Mouse (Mus musculus) kidney, embryonic 16.5 days (tissue): ENCODE data around the gene Pawr. TPM values are rescaled to one million over a fixed set of nuclear protein-coding genes. Genes with fewer than 3 reads are reported as not detected.

Experiments used
- ATAC-seq: fragments of 200-750 bp; cut with Nextera tagmentation; 2 replicates; pipeline ENCODE4 v1.8.0; 2017; ENCODE audit warnings: moderate TSS enrichment; ENCODE audit not compliant: low FRiP score, low TSS enrichment
- H3K27ac ChIP-seq: fragments of 300-500 bp; sonication (generic); 2 replicates; pipeline ENCODE4 v1.5.1; 2014; ENCODE audit warnings: low read length
- H3K27me3 ChIP-seq: fragments of 300-500 bp; sonication (generic); 2 replicates; pipeline ENCODE4 v1.6.1; 2014; ENCODE audit warnings: low read length, control low read depth, mixed read lengths; ENCODE audit not compliant: insufficient read depth
- H3K36me3 ChIP-seq: fragments of 300-500 bp; sonication (generic); 2 replicates; pipeline ENCODE4 v1.6.1; 2014; ENCODE audit warnings: low read length, control low read depth, mixed read lengths; ENCODE audit not compliant: insufficient read depth
- H3K4me1 ChIP-seq: fragments of 300-500 bp; sonication (generic); 2 replicates; pipeline ENCODE4 v1.6.1; 2014; ENCODE audit warnings: low read length, control low read depth, mixed read lengths; ENCODE audit not compliant: insufficient read depth
- H3K4me2 ChIP-seq: fragments of 300-500 bp; sonication (generic); replicated peaks from 2 replicates; pipeline ENCODE4 v1.6.1; 2014; ENCODE audit warnings: low read depth, low read length
- H3K4me3 ChIP-seq: fragments of 300-500 bp; sonication (generic); 2 replicates; pipeline ENCODE4 v1.5.1; 2014; ENCODE audit warnings: mild to moderate bottlenecking, low read length
- H3K9ac ChIP-seq: fragments of 300-500 bp; sonication (generic); replicated peaks from 2 replicates; pipeline ENCODE4 v1.6.1; 2014; ENCODE audit warnings: low read length
- H3K9me3 ChIP-seq: fragments of 300-500 bp; sonication (generic); 2 replicates; pipeline ENCODE4 v1.6.1; 2016; ENCODE audit warnings: low read length, control low read depth
- WGBS: fragments of 180-500 bp; shearing (Covaris S2); extraction: QIAGEN DNeasy Blood & Tissue Kit; methylation state at CpG from one replicate; pipeline ENCODE4 v1.1.7; 2014; 5-methylcytosine and 5-hydroxymethylcytosine counted together
- polyA plus RNA-seq: library from polyadenylated mRNA; unstranded; fragments of >200 nt; fragmentation: Nextera tagmentation; extraction: Ambion mirVana; gene quantifications from 2 replicates; pipeline ENCODE4 v1.2.1, GENCODE M21; 2015

Gene Pawr
- polyA plus RNA-seq, 1 experiment from 2014 or later: 13.4 TPM

- no peak overlapping the region for H3K9ac ChIP-seq
- peaks cover 4% of the 10 kb centered on the region; the same call in 1 of the 2 replicates for H3K36me3 ChIP-seq
- H3K4me3 ChIP-seq: no peak overlapping the region
- H3K4me2 ChIP-seq: no peak overlapping the region
- peak overlapping the region; percentile 39 for H3K27ac ChIP-seq
- H3K9me3 ChIP-seq: no peaks in the 10 kb centered on the region
- WGBS: 65% methylated on average over 12 of the region's 12 CpGs
- ATAC-seq: peak; percentile 56
- no peaks in the 10 kb centered on the region for H3K27me3 ChIP-seq
- H3K4me1 ChIP-seq: peaks cover 45% of the 10 kb centered on the region
Measured at GRCm38 (mm10) chr10:108406798-108407754, 75.2 kb downstream of the Pawr start.

GRCm38 (mm10) chr10:108408025-108408424, 76.1 kb downstream of the Pawr start:
- Histone ChIP-seq H3K36me3 (peaks cover 5% of the 10 kb centered on the region; the same call in 1 of the 2 replicates), H3K9me3 (no peaks in the 10 kb centered on the region), H3K27ac (0 out of 2 replicates have a peak overlapping the region, but pooled peaks have one; percentile 31), H3K27me3 (no peaks in the 10 kb centered on the region), H3K4me3 (no peak overlapping the region), H3K4me2 (no peak overlapping the region), H3K9ac (no peak overlapping the region), H3K4me1 (peaks cover 45% of the 10 kb centered on the region)
- peak; percentile 14; the same call in 1 of the 2 replicates for ATAC-seq
- WGBS: 33% methylated on average over 5 of the region's 5 CpGs

- Histone ChIP-seq H3K27me3 (no peaks in the 10 kb centered on the region), H3K4me2 (no peak overlapping the region), H3K27ac (0 out of 2 replicates have a peak overlapping the region, but pooled peaks have one; percentile 31), H3K9ac (no peak overlapping the region), H3K9me3 (no peaks in the 10 kb centered on the region), H3K36me3 (peaks cover 5% of the 10 kb centered on the region), H3K4me3 (no peak overlapping the region), H3K4me1 (peaks cover 42% of the 10 kb centered on the region)
- ATAC-seq: no peak
- 53% methylated on average over 6 of the region's 6 CpGs for WGBS
Measured at GRCm38 (mm10) chr10:108408437-108408836, 76.5 kb downstream of the Pawr start.

GRCm38 (mm10) chr10:108408986-108409385, 77.1 kb downstream of the Pawr start:
- Histone ChIP-seq H3K36me3 (peaks cover 8% of the 10 kb centered on the region), H3K27ac (peak overlapping the region; percentile 35; the same call in 1 of the 2 replicates), H3K9me3 (no peaks in the 10 kb centered on the region), H3K9ac (no peak overlapping the region), H3K4me3 (no peak overlapping the region), H3K27me3 (no peaks in the 10 kb centered on the region), H3K4me2 (no peak overlapping the region), H3K4me1 (peaks cover 36% of the 10 kb centered on the region)
- 76% methylated on average over 6 of the region's 6 CpGs for WGBS
- ATAC-seq: no peak

GRCm38 (mm10) chr10:108409529-108409928, 77.6 kb downstream of the Pawr start:
- Histone ChIP-seq H3K36me3 (peaks cover 9% of the 10 kb centered on the region), H3K4me1 (peaks cover 31% of the 10 kb centered on the region), H3K4me3 (no peak overlapping the region), H3K4me2 (no peak overlapping the region), H3K9ac (no peak overlapping the region), H3K27ac (no peak overlapping the region), H3K9me3 (no peaks in the 10 kb centered on the region), H3K27me3 (no peaks in the 10 kb centered on the region)
- no peak for ATAC-seq
- 70% methylated on average over 6 of the region's 6 CpGs for WGBS

- H3K4me1 ChIP-seq: no peaks in the 10 kb centered on the region
- H3K27ac ChIP-seq: no peak overlapping the region
- no peaks in the 10 kb centered on the region for H3K27me3 ChIP-seq
- no peak overlapping the region for H3K4me3 ChIP-seq
- peaks cover 19% of the 10 kb centered on the region for H3K36me3 ChIP-seq
- no peak overlapping the region for H3K4me2 ChIP-seq
- no peak for ATAC-seq
- H3K9ac ChIP-seq: no peak overlapping the region
- no peaks in the 10 kb centered on the region for H3K9me3 ChIP-seq
- 86% methylated on average over 14 of the region's 14 CpGs for WGBS
Measured at GRCm38 (mm10) chr10:108414936-108415635, 83.2 kb downstream of the Pawr start.

- Histone ChIP-seq H3K4me3 (no peak overlapping the region), H3K9me3 (no peaks in the 10 kb centered on the region), H3K4me1 (no peaks in the 10 kb centered on the region), H3K36me3 (peaks cover 14% of the 10 kb centered on the region; the same call in 1 of the 2 replicates), H3K27me3 (no peaks in the 10 kb centered on the region), H3K9ac (no peak overlapping the region), H3K4me2 (no peak overlapping the region), H3K27ac (no peak overlapping the region)
- WGBS: 89% methylated on average over 5 of the region's 5 CpGs
- no peak for ATAC-seq
Measured at GRCm38 (mm10) chr10:108417448-108417847, 85.5 kb downstream of the Pawr start.

- Histone ChIP-seq H3K4me1 (peaks cover 20% of the 10 kb centered on the region; the same call in 1 of the 2 replicates), H3K27me3 (no peaks in the 10 kb centered on the region), H3K9ac (no peak overlapping the region), H3K36me3 (no peaks in the 10 kb centered on the region), H3K4me2 (no peak overlapping the region), H3K9me3 (no peaks in the 10 kb centered on the region), H3K4me3 (no peak overlapping the region), H3K27ac (no peak overlapping the region)
- no peak for ATAC-seq
- whole genome bisulfite sequencing: 91% methylated on average over 10 of the region's 10 CpGs
Measured at GRCm38 (mm10) chr10:108430553-108430952, 98.6 kb downstream of the Pawr start.

GRCm38 (mm10) chr10:108432194-108432593, 100.3 kb downstream of the Pawr start:
- Histone ChIP-seq H3K27ac (0 out of 2 replicates have a peak overlapping the region, but pooled peaks have one; percentile 24), H3K27me3 (no peaks in the 10 kb centered on the region), H3K9ac (no peak overlapping the region), H3K36me3 (no peaks in the 10 kb centered on the region), H3K4me1 (peaks cover 33% of the 10 kb centered on the region), H3K4me2 (no peak overlapping the region), H3K4me3 (no peak overlapping the region), H3K9me3 (no peaks in the 10 kb centered on the region)
- WGBS: 40% methylated on average over 10 of the region's 10 CpGs
- no peak for ATAC-seq
